Mouse (Mus musculus) MEL (cell line): Measurements from ENCODE around the gene Arl6ip5.

ENCODE experiments used
- CTCF ChIP-seq, 3 experiments: IDR thresholded peaks in 2 of 3; conservative IDR thresholded peaks in 1 of 3; 2 replicates each; pipeline ENCODE4 v1.5.1; 2011 to 2012; ENCODE audit warnings: low read length in 3 of 3, low read depth in 2 of 3, mild to moderate bottlenecking in 2 of 3, improper control_type of control experiment in 1 of 3, inconsistent platforms in 1 of 3, mixed read lengths in 1 of 3, moderate library complexity in 1 of 3; ENCODE audit not compliant: control insufficient read depth in 1 of 3, insufficient read depth in 1 of 3, poor library complexity in 1 of 3, severe bottlenecking in 1 of 3
- E2F4 ChIP-seq: IDR thresholded peaks from 2 replicates; pipeline ENCODE4 v1.6.1; 2011; ENCODE audit warnings: low read depth, low read length, improper control_type of control experiment, borderline replicate concordance
- EP300 ChIP-seq, 2 experiments: IDR thresholded peaks; 2 replicates each; pipeline ENCODE4 v1.6.1; 2011; ENCODE audit warnings: improper control_type of control experiment in 2 of 2, low read length in 2 of 2, low read depth in 1 of 2, mild to moderate bottlenecking in 1 of 2
- MAX ChIP-seq: IDR thresholded peaks from 2 replicates; pipeline ENCODE4 v1.6.1; 2011; ENCODE audit warnings: low read length, improper control_type of control experiment
- MAZ ChIP-seq: IDR thresholded peaks from 2 replicates; pipeline ENCODE4 v1.6.1; 2012; ENCODE audit warnings: low read depth, mild to moderate bottlenecking, inconsistent platforms, low read length, improper control_type of control experiment
- POLR2A ChIP-seq, 2 experiments: IDR thresholded peaks; 2 replicates each; pipeline ENCODE4 v1.6.1; 2011 to 2012; ENCODE audit warnings: low read length in 2 of 2, mild to moderate bottlenecking in 2 of 2, control low read depth in 1 of 2, improper control_type of control experiment in 1 of 2, low read depth in 1 of 2, moderate library complexity in 1 of 2; ENCODE audit not compliant: control insufficient read depth in 1 of 2, insufficient read depth in 1 of 2, poor library complexity in 1 of 2
- POLR2AphosphoS2 ChIP-seq: IDR thresholded peaks from 2 replicates; pipeline ENCODE4 v1.6.1; 2011; ENCODE audit warnings: low read length, improper control_type of control experiment
- SIN3A ChIP-seq: IDR thresholded peaks from 2 replicates; pipeline ENCODE4 v1.6.1; 2012; ENCODE audit warnings: low read length, improper control_type of control experiment, inconsistent platforms
- SMC3 ChIP-seq: IDR thresholded peaks from 2 replicates; pipeline ENCODE4 v1.6.1; 2011; ENCODE audit warnings: low read depth, low read length, improper control_type of control experiment
- TCF12 ChIP-seq: IDR thresholded peaks from 2 replicates; pipeline ENCODE4 v1.6.1; 2014; ENCODE audit warnings: low read depth, mild to moderate bottlenecking, inconsistent platforms, low read length, improper control_type of control experiment, moderate library complexity
- USF1 ChIP-seq: IDR thresholded peaks from 2 replicates; pipeline ENCODE4 v1.6.1; 2014; ENCODE audit warnings: low read depth, mild to moderate bottlenecking, inconsistent platforms, low read length, improper control_type of control experiment, moderate library complexity
- ZKSCAN1 ChIP-seq: IDR thresholded peaks from 2 replicates; pipeline ENCODE4 v1.6.1; 2012; ENCODE audit warnings: low read depth, mild to moderate bottlenecking, inconsistent platforms, low read length, improper control_type of control experiment, moderate library complexity

DNA sequence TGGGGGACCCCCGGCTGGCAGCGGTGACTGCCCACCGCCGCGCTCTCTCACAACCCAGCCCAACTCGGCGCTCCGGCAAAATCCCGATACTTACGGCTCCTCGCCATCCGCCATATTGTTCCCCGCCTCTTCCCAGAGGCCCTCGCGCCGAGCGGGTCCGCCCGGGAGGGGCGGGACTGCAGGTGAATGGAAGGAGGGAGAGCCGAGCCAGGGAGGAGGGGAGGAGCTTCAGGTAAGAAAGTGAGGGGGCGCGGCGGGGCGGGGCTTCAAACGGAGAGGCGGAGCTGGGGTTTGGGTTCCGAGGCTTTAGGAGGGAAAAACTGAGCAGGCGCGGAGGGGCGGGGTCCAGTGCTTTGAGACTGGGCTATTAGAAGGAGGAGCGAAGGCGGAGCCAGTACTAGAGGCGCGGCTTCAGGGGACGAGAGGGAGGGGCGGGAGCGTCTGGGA lies 5.0 kb upstream of the Arl6ip5 start, which contains the start of gene Uba3:
- TF ChIP-seq ZKSCAN1 (no peak), CTCF (IDR thresholded peaks at IDR 0.05 in 2 of 3, conservative IDR thresholded peaks at IDR 0.05 in 1 of 3; ENCODE audit: control insufficient read depth in 1 of 3, insufficient read depth in 1 of 3, low read depth in 2 of 3, low read length in 3 of 3, poor library complexity in 1 of 3, severe bottlenecking in 1 of 3) (no peak), E2F4 (no peak), SMC3 (no peak), TCF12 (peak; percentile 88), EP300 (IDR thresholded peaks at IDR 0.05; ENCODE audit: low read depth in 1 of 2, low read length in 2 of 2) (no peak), USF1 (peak; percentile 35; the same call in 1 of the 2 replicates), SIN3A (no peak), POLR2AphosphoS2 (peak; percentile 84), MAX (no peak), POLR2A (IDR thresholded peaks at IDR 0.05; ENCODE audit: control insufficient read depth in 1 of 2, insufficient read depth in 1 of 2, low read depth in 1 of 2, low read length in 2 of 2, poor library complexity in 1 of 2) (peak; percentile 35 to 88; a peak in 2 of 4 replicates), MAZ (peak; percentile 91; the same call in 1 of the 2 replicates)
